Mouse (Mus musculus): ENCODE measurements around the gene 1500011B03Rik.

1500011B03Rik gene

GRCm38 (mm10) chr5:114783405-114784163 is 39.7 kb downstream of the 1500011B03Rik start:
- DNase-seq (ENCODE audit: extremely low read depth, low read depth) = peak; percentile 65

- no peak for DNase-seq (ENCODE audit: extremely low read depth, low read depth)
Observed at GRCm38 (mm10) chr5:114782991-114783390, 40.3 kb downstream of the 1500011B03Rik start.

GRCm38 (mm10) chr5:114780912-114781311 is 42.4 kb downstream of the 1500011B03Rik start:
- peak; percentile 47 for DNase-seq (ENCODE audit: extremely low read depth, low read depth)

- DNase-seq (ENCODE audit: extremely low read depth, low read depth) = no peak
Observed at GRCm38 (mm10) chr5:114779956-114780489, 43.2 kb downstream of the 1500011B03Rik start.

- DNase-seq (ENCODE audit: extremely low read depth, low read depth) = no peak
Observed at GRCm38 (mm10) chr5:114776174-114776573, 47.1 kb downstream of the 1500011B03Rik start.

GRCm38 (mm10) chr5:114775056-114775979 is 48.0 kb downstream of the 1500011B03Rik start, which contains the start of gene Git2:
Git2 (minus strand) TSS chr5:114775517.
- DNase-seq (ENCODE audit: extremely low read depth, low read depth) = no peak

- DNase-seq (ENCODE audit: extremely low read depth, low read depth) = peak; percentile 85
Observed at GRCm38 (mm10) chr5:114774403-114775051, 48.7 kb downstream of the 1500011B03Rik start, which contains the start of gene Ankrd13a. Ankrd13a (plus strand) TSS chr5:114774677.

- peak; percentile 42 for DNase-seq (ENCODE audit: extremely low read depth, low read depth)
Observed at GRCm38 (mm10) chr5:114773780-114774179, 49.5 kb downstream of the 1500011B03Rik start.

- DNase-seq (ENCODE audit: extremely low read depth, low read depth) = peak; percentile 88
Observed at GRCm38 (mm10) chr5:114773211-114773710, 50.0 kb downstream of the 1500011B03Rik start.

GRCm38 (mm10) chr5:114772456-114773203 is 50.6 kb downstream of the 1500011B03Rik start:
- no peak for DNase-seq (ENCODE audit: extremely low read depth, low read depth)

- DNase-seq (ENCODE audit: extremely low read depth, low read depth) = peak; percentile 43
Observed at GRCm38 (mm10) chr5:114771796-114772195, 51.5 kb downstream of the 1500011B03Rik start.

- DNase-seq (ENCODE audit: extremely low read depth, low read depth) = no peak
Observed at GRCm38 (mm10) chr5:114769786-114770185, 53.5 kb downstream of the 1500011B03Rik start.

GRCm38 (mm10) chr5:114767185-114767584 is 56.1 kb downstream of the 1500011B03Rik start:
- DNase-seq (ENCODE audit: extremely low read depth, low read depth) = no peak

GRCm38 (mm10) chr5:114766686-114767085 is 56.6 kb downstream of the 1500011B03Rik start:
- no peak for DNase-seq (ENCODE audit: extremely low read depth, low read depth)

- DNase-seq (ENCODE audit: extremely low read depth, low read depth) = no peak
Observed at GRCm38 (mm10) chr5:114764812-114765735, 58.2 kb downstream of the 1500011B03Rik start.

GRCm38 (mm10) chr5:114761980-114762379 is 61.3 kb downstream of the 1500011B03Rik start:
- DNase-seq (ENCODE audit: extremely low read depth, low read depth) = no peak

GRCm38 (mm10) chr5:114759536-114760090 is 63.7 kb downstream of the 1500011B03Rik start:
- DNase-seq (ENCODE audit: extremely low read depth, low read depth) = no peak
